Mouse (Mus musculus): ENCODE data around the gene AI481877. TPM values are rescaled to one million over a fixed set of nuclear protein-coding genes. Genes with fewer than 3 reads are reported as not detected.
A peak's percentile ranks its signal among the peaks of the same experiment; 100 is the strongest.
"Not testable (repeated sequence)": the region's sequence is repeated elsewhere in the genome, so short reads cannot be mapped to it uniquely, and the experiment has no call there.

Gene AI481877
- polyA plus RNA-seq (2014; fragmentation: Nextera tagmentation; extraction: Ambion mirVana), result 0.05 TPM in 1 of 2 replicates, not detected in the other

GRCm38 (mm10) chr4:59138507-59139033, at the start of gene AI481877:
Gene AI481877, minus strand, starts transcription at chr4:59138983.
- not testable (repeated sequence) for H3K4me2 ChIP-seq (ENCODE audit: low read depth, low read length); H3K4me1 ChIP-seq (ENCODE audit: control insufficient read depth, insufficient read depth, low read length); H3K9me3 ChIP-seq (ENCODE audit: control insufficient read depth, low read length); H3K27me3 ChIP-seq (ENCODE audit: control insufficient read depth, insufficient read depth, low read length); H3K4me3 ChIP-seq (ENCODE audit: low read depth, low read length); H3K9ac ChIP-seq (replicated peaks; ENCODE audit: low read depth, low read length); H3K36me3 ChIP-seq (ENCODE audit: control insufficient read depth, insufficient read depth, low read length); ATAC-seq (ENCODE audit: low read depth); H3K27ac ChIP-seq (ENCODE audit: low read depth, low read length)
- 83% methylated on average over 2 of the region's 6 CpGs for WGBS

GRCm38 (mm10) chr4:59188474-59188801, 49.7 kb upstream of the AI481877 start:
- H3K36me3 ChIP-seq (ENCODE audit: control insufficient read depth, insufficient read depth, low read length), result no peaks in the 10 kb centered on the region
- WGBS, result 17% methylated on average over 4 of the region's 4 CpGs
- H3K4me3 ChIP-seq (ENCODE audit: low read depth, low read length), result peak overlapping the region; percentile 96
- H3K9me3 ChIP-seq (ENCODE audit: control insufficient read depth, low read length), result no peaks in the 10 kb centered on the region
- H3K27me3 ChIP-seq (ENCODE audit: control insufficient read depth, insufficient read depth, low read length), result no peaks in the 10 kb centered on the region
- peak overlapping the region; percentile 99 for H3K27ac ChIP-seq (ENCODE audit: low read depth, low read length)
- peak overlapping the region; percentile 93; the same call in 1 of the 2 replicates for H3K9ac ChIP-seq (replicated peaks; ENCODE audit: low read depth, low read length)
- H3K4me1 ChIP-seq (ENCODE audit: control insufficient read depth, insufficient read depth, low read length), result peaks cover 7% of the 10 kb centered on the region; the same call in 1 of the 2 replicates
- ATAC-seq (ENCODE audit: low read depth), result no peak
- H3K4me2 ChIP-seq (ENCODE audit: low read depth, low read length), result peak overlapping the region; percentile 55

- ATAC-seq (ENCODE audit: low read depth), result no peak
- H3K4me3 ChIP-seq (ENCODE audit: low read depth, low read length), result no peak overlapping the region
- no peak overlapping the region for H3K27ac ChIP-seq (ENCODE audit: low read depth, low read length)
- no peaks in the 10 kb centered on the region for H3K36me3 ChIP-seq (ENCODE audit: control insufficient read depth, insufficient read depth, low read length)
- H3K4me2 ChIP-seq (ENCODE audit: low read depth, low read length), result no peak overlapping the region
- H3K4me1 ChIP-seq (ENCODE audit: control insufficient read depth, insufficient read depth, low read length), result peaks cover 7% of the 10 kb centered on the region; the same call in 1 of the 2 replicates
- WGBS, result 31% methylated on average over 3 of the region's 3 CpGs
- H3K9ac ChIP-seq (replicated peaks; ENCODE audit: low read depth, low read length), result no peak overlapping the region
- H3K27me3 ChIP-seq (ENCODE audit: control insufficient read depth, insufficient read depth, low read length), result no peaks in the 10 kb centered on the region
- no peaks in the 10 kb centered on the region for H3K9me3 ChIP-seq (ENCODE audit: control insufficient read depth, low read length)
These were observed 48.5 kb upstream of the AI481877 start for GRCm38 (mm10) chr4:59187289-59187688.

GRCm38 (mm10) chr4:59185671-59186070, 46.9 kb upstream of the AI481877 start:
- no peaks in the 10 kb centered on the region for H3K27me3 ChIP-seq (ENCODE audit: control insufficient read depth, insufficient read depth, low read length)
- WGBS, result 70% methylated on average over 3 of the region's 3 CpGs
- no peak overlapping the region for H3K4me3 ChIP-seq (ENCODE audit: low read depth, low read length)
- H3K4me1 ChIP-seq (ENCODE audit: control insufficient read depth, insufficient read depth, low read length), result peaks cover 3% of the 10 kb centered on the region; the same call in 1 of the 2 replicates
- no peak for ATAC-seq (ENCODE audit: low read depth)
- H3K9ac ChIP-seq (replicated peaks; ENCODE audit: low read depth, low read length), result no peak overlapping the region
- H3K36me3 ChIP-seq (ENCODE audit: control insufficient read depth, insufficient read depth, low read length), result no peaks in the 10 kb centered on the region
- no peaks in the 10 kb centered on the region for H3K9me3 ChIP-seq (ENCODE audit: control insufficient read depth, low read length)
- H3K4me2 ChIP-seq (ENCODE audit: low read depth, low read length), result no peak overlapping the region
- no peak overlapping the region for H3K27ac ChIP-seq (ENCODE audit: low read depth, low read length)

GRCm38 (mm10) chr4:59181320-59182271, 42.8 kb upstream of the AI481877 start:
- H3K4me3 ChIP-seq (ENCODE audit: low read depth, low read length), result no peak overlapping the region
- no peak overlapping the region for H3K9ac ChIP-seq (replicated peaks; ENCODE audit: low read depth, low read length)

GRCm38 (mm10) chr4:59177566-59177965, 38.8 kb upstream of the AI481877 start:
- WGBS, result 92% methylated on average over 2 of the region's 2 CpGs
- no peaks in the 10 kb centered on the region for H3K36me3 ChIP-seq (ENCODE audit: control insufficient read depth, insufficient read depth, low read length)
- no peak overlapping the region for H3K9ac ChIP-seq (replicated peaks; ENCODE audit: low read depth, low read length)
- H3K4me3 ChIP-seq (ENCODE audit: low read depth, low read length), result no peak overlapping the region
- no peak overlapping the region for H3K27ac ChIP-seq (ENCODE audit: low read depth, low read length)
- no peaks in the 10 kb centered on the region for H3K9me3 ChIP-seq (ENCODE audit: control insufficient read depth, low read length)
- H3K27me3 ChIP-seq (ENCODE audit: control insufficient read depth, insufficient read depth, low read length), result no peaks in the 10 kb centered on the region
- no peak overlapping the region for H3K4me2 ChIP-seq (ENCODE audit: low read depth, low read length)
- no peak for ATAC-seq (ENCODE audit: low read depth)
- no peaks in the 10 kb centered on the region for H3K4me1 ChIP-seq (ENCODE audit: control insufficient read depth, insufficient read depth, low read length)

More at GRCm38 (mm10) chr4:59181320-59182271, 42.8 kb upstream of the AI481877 start:
- Histone ChIP-seq H3K9me3 (ENCODE audit: control insufficient read depth, low read length) (no peaks in the 10 kb centered on the region), H3K4me2 (ENCODE audit: low read depth, low read length) (no peak overlapping the region), H3K36me3 (ENCODE audit: control insufficient read depth, insufficient read depth, low read length) (no peaks in the 10 kb centered on the region), H3K27ac (ENCODE audit: low read depth, low read length) (no peak overlapping the region), H3K27me3 (ENCODE audit: control insufficient read depth, insufficient read depth, low read length) (no peaks in the 10 kb centered on the region), H3K4me1 (ENCODE audit: control insufficient read depth, insufficient read depth, low read length) (no peaks in the 10 kb centered on the region)
- ATAC-seq (ENCODE audit: low read depth), result no peak
- WGBS, result 41% methylated on average over 5 of the region's 5 CpGs

- no peak for ATAC-seq (ENCODE audit: low read depth)
- Histone ChIP-seq H3K4me3 (ENCODE audit: low read depth, low read length) (no peak overlapping the region), H3K4me1 (ENCODE audit: control insufficient read depth, insufficient read depth, low read length) (no peaks in the 10 kb centered on the region), H3K9ac (replicated peaks; ENCODE audit: low read depth, low read length) (no peak overlapping the region), H3K27ac (ENCODE audit: low read depth, low read length) (no peak overlapping the region), H3K36me3 (ENCODE audit: control insufficient read depth, insufficient read depth, low read length) (no peaks in the 10 kb centered on the region), H3K9me3 (ENCODE audit: control insufficient read depth, low read length) (no peaks in the 10 kb centered on the region), H3K27me3 (ENCODE audit: control insufficient read depth, insufficient read depth, low read length) (no peaks in the 10 kb centered on the region), H3K4me2 (ENCODE audit: low read depth, low read length) (no peak overlapping the region)
- WGBS, result 55% methylated on average over 6 of the region's 6 CpGs
These were observed 37.1 kb upstream of the AI481877 start for GRCm38 (mm10) chr4:59175929-59176328.

- ATAC-seq (ENCODE audit: low read depth), result no peak
- H3K4me3 ChIP-seq (ENCODE audit: low read depth, low read length), result no peak overlapping the region
- no peaks in the 10 kb centered on the region for H3K4me1 ChIP-seq (ENCODE audit: control insufficient read depth, insufficient read depth, low read length)
- H3K9ac ChIP-seq (replicated peaks; ENCODE audit: low read depth, low read length), result no peak overlapping the region
- no peak overlapping the region for H3K4me2 ChIP-seq (ENCODE audit: low read depth, low read length)
- H3K27me3 ChIP-seq (ENCODE audit: control insufficient read depth, insufficient read depth, low read length), result no peaks in the 10 kb centered on the region
- no peak overlapping the region for H3K27ac ChIP-seq (ENCODE audit: low read depth, low read length)
- 85% methylated on average over 4 of the region's 4 CpGs for WGBS
- no peaks in the 10 kb centered on the region for H3K9me3 ChIP-seq (ENCODE audit: control insufficient read depth, low read length)
- no peaks in the 10 kb centered on the region for H3K36me3 ChIP-seq (ENCODE audit: control insufficient read depth, insufficient read depth, low read length)
These were observed 36.2 kb upstream of the AI481877 start for GRCm38 (mm10) chr4:59175003-59175402.

Data from neural tube, embryonic 14.5 days (tissue).